Mouse (Mus musculus): ENCODE results near the gene Mpdu1.
A peak's percentile ranks its signal among the peaks of the same experiment; 100 is the strongest.
"Not testable (repeated sequence)": the region's sequence is repeated elsewhere in the genome, so short reads cannot be mapped to it uniquely, and the experiment has no call there.

Gene Mpdu1

DNA sequence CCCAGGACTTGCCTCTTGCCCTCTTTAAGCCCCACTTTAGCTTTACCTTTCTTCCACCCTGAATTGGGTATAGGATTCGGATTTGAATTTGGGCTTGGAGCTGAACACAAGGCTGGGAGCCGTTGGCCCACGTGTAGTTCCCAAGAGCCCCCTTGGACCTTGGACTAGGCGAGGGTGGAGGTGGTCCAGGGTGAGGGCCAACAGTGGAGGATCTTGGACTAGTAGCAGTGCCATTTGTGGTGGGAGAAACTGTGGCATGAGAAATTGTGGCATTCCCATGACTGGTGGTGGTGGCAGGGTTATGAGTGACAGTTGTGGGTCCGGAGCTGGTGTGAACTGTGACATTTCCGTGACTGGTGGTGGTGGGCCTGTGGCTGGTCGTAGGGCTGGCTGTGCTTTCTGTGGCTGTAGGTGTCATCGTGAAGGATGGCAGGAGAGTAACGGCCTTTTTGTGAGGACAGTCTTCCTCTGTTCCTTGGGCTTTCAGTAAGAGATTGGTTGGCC, 3.1 kb upstream of the Mpdu1 start:
- DNase-seq (ENCODE audit: low spot score in 2 of 2), result no peak

DNA sequence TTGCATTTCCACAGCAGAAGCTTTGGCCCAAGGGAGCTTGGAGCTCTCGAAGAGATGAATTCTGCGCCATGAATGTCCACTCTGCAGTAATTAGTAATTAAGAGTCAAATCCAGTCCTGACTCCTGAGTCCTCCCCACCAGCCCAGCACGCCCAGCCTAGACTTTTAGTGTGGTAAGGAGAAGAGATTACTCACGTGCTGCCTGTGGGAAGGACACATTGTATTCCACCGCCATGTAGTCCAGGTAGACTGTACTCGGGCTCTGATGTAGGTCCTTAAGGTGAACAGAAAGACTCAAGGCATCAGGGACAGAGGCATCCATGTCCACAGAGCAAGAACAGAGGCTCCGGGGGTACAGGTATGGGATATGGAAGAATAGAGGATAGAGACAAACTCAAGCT, 2.4 kb upstream of the Mpdu1 start:
- DNase-seq (ENCODE audit: low spot score in 2 of 2), result no peak

DNA sequence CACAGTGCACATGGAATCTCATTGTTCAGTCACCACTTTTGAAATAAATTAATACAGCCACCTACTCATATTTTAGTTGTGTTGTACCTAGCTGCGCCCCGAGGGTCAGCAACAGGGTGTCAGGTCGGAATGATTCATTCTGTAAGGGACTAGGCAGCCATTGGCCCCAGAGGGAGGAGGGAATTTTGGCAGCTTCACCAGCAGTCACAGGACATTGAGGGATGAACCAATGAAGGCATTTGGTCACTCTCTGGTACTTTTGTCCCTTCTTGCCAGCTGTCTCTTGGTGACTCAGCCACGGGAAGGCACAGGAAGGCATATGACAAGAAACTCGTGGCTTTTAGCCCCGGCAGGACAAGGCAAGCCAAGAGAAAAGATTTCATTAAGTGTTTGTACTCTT, 1.4 kb upstream of the Mpdu1 start:
- no peak for DNase-seq (ENCODE audit: low spot score in 2 of 2)

DNA sequence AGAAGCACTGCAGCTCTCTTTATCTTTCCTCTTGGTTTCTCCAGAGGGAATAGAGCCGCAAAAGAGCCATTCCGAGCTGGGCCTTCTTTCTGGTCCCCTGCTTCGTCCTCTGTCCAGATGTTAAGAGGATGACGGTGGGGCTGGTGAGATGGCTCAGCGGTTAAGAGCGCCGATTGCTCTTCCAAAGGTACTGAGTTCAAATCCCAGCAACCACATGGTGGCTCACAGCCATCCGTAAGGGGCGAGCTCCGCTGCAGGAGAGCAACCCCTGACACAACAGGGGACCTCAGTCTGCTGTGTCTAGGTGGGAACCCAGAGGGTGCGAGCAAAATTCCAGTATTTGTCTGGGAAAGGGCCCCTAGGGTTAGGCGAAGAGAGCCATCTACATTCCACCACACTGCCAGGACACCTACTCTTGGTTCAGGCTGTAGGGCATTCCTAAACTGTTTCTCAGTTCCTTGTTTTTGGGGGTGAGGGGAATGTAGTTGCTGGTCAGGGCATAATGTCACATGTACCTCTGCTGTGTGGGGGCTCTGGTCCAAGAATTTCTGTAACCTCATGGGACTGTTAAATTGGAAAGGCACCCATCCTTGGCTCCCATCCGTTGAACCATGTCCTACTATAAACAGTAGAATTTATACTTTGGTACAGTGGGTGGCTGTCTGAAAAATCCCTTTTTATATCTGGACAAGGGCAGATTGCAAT, 677 bp upstream of the Mpdu1 start:
- DNase-seq (ENCODE audit: low spot score in 2 of 2), result no peak

DNA sequence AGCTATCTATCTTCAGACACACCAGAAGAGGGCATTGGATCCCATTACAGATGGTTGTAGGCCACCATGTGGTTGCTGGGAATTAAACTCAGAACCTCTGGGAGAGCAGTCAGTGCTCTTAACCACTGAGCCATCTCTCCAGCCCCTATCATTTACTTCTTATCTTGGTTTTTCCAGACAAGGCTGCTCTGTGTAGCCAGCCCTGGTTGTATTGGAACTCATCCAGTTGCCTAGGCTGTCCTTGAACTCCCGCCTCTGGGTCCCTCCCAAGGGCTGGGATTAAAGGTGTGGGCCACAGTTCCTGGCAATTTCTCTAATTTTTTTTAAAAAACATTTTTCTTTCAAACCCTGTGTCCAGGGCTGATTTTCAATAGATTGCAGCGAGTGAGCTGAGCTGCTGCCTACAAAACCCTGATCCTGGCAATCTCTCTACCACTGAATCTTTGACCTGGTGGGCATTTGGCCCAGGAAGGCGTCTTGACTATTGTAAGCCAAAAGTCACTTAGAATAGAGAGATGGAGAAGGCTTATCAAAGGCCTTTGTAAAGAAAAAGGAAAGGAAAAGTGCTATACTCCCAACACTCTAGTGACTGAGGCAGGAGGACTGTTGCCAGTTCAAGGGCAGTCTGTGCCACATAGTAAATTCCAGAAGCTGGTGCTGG, 1.1 kb downstream of the Mpdu1 start:
- DNase-seq (ENCODE audit: low spot score in 2 of 2), result no peak

DNA sequence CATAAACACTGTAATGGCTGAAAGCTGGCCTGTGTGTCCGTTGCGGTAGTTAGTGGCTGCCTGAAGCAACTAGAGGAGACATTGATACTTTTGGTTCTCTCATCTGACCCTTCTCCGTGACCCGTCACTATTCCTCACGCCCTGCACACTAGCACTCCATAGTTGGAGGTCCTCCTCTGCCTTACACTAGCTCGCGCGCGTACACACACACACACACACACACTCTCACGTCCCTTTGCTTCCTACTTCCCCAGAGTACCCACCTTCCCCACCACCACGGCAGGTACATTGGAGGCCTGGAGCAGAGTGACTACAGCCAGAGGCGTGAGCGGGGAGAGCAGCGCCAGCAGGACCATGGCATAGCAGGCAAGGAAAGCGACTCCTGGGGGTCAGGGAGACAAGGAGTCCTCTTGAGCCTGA, 5.0 kb downstream of the Mpdu1 start:
- no peak for DNase-seq (ENCODE audit: low spot score in 2 of 2)

DNA sequence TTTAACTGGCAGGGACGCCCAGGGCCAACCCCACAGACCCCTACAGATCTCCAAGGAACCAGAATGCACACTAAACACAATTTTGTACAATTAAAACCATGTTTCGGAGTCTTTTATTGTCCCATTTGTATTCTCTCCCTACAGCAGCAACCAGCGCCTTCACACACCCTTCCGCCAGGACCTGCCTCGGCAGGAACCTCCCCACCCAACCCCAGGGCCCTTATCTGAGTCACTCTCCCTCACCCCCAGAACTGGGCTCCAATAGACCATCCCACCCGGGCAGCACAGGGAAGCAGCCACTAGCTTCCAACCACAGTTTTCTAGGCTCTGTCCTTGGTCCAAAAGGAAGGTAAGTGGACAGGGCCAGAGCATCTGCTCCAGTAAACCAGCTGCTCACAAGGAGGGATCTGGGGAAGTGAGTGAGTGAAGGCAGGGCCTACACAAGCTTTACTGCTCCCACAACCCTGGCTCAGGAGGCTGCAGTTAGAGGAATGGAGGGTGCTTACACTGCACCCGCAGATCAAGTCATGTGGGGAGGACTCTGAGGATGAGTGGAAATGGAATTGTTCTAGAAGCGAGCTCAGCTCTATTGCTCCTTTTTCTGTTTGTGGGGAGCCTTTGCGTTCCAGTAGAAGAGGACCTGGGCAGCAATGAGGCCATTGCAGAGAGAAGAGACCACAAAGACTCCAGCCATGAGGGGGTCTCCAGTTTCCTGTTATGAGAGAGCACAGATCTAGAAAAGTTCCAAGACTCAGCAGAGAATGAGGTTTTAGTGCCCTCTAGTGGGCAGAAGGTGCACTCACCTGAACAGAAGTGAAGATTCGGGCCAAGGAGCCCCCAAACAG, 5.6 kb downstream of the Mpdu1 start:
- DNase-seq (ENCODE audit: low spot score in 2 of 2), result peak in 1 of 2 experiments; percentile 49

DNA sequence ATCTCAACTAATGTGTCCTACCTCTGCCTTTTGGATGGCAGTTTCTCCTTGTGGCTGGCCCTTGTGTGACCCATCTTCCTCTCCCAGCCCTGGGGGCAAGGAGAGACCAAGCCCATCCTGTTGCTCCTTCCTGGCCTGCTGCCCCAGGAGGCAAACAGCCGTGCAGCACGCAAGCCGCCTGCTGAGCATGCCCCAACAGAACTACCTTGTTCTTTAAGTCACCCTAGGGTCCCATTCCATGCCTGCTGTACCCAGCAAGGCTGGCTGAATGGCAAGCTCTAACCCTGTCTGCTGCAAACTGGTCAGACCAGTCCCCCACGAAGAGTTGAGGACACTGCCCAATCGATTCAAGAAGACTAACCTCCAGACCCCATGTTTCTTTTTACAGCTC, 6.4 kb downstream of the Mpdu1 start:
- no peak for DNase-seq (ENCODE audit: low spot score in 2 of 2)

DNA sequence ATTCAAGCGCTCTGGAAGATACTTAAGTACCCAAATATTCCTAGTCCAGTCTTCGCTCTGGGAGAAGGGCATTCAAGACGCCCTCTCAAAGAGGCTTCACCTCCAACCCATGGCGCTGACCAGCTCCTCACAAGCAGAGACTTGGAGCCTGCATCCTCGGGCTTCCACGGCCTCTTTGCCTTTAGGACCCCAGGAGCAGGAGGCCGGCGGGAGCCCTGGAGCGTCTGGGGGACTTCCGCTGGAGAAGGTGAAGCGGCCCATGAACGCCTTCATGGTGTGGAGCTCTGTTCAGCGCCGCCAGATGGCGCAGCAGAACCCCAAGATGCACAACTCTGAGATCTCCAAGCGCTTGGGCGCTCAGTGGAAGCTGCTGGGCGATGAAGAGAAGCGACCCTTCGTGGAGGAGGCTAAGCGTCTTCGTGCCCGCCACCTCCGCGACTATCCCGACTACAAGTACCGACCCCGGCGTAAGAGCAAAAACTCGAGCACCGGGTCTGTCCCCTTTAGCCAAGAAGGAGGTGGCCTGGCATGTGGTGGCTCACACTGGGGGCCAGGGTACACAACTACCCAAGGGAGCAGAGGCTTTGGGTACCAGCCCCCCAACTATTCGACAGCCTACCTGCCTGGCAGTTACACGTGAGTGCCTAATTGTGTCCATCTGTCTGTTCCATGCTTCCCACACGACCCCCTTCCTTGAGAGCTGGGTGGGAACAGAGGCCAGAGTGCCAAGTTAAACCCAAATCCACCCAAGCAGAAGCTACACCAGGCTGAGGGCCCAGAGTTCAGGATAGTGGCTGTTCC, 7.0 kb downstream of the Mpdu1 start, which contains the start of gene Sox15:
Gene Sox15 (plus strand): TSS at position 51 of the 801 bp plus-strand sequence.
- peak; percentile 64 to 75 for DNase-seq (ENCODE audit: low spot score in 2 of 2)

DNA sequence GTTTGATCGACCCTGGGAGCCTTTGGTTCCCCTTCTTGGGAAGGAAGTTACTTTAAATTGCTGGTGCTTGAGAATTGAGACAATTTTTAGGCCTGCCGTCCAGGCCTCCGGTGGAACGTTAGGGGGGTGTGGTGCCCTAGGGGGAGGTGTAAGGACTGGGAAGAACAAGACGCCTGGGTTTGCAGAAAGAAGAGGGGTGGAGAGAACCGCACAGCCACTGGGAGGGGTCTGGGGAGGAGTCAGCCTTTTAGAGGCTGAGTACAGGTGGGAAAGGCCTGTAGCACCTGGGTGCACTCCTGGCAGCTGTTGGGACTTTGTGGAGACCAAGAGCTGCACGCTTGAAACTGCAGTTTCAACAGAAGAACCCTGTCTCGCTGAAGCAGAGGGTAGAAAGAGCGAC, 7.7 kb downstream of the Mpdu1 start:
- DNase-seq (ENCODE audit: low spot score in 2 of 2), result no peak

DNA sequence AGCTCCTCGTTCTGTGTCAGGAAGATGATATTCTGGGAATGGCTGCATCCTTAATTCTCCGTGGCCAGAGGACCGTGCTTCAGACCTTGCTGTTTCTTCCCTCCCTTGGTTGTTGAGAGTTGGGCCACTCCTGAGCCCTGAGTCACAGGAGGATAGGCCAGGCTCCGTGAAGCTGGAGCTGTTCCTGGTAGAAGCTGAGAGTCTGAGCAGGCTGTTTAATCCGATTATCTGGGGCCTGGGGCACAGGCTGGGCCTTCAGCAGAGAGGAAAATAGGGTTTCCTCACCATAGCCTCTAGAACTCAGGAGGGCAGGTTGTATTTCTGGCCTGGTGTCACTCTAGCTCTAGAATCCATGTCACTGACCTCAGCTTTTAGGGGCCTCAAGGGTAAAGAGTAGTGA, 9.0 kb downstream of the Mpdu1 start:
- DNase-seq (ENCODE audit: low spot score in 2 of 2), result no peak

DNA sequence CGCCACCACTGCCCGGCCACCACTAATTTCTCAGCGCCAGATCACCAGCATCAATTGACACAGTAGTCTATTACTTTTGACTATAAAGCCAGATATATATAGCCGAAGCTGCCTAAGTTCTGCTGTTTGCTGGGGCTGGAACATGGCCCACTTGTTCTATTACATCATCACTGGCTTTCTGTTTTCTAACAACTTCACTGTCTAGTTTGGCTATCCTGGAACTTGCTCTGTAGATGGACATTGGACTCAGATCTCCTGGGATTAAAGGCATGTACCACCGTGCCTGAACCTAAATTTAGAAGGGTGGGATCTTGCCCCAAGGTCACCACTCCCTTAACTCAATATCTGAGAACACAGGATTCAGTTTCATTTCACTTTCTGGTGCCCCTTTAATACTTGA, 16.6 kb downstream of the Mpdu1 start:
- DNase-seq (ENCODE audit: low spot score in 2 of 2), result no peak

DNA sequence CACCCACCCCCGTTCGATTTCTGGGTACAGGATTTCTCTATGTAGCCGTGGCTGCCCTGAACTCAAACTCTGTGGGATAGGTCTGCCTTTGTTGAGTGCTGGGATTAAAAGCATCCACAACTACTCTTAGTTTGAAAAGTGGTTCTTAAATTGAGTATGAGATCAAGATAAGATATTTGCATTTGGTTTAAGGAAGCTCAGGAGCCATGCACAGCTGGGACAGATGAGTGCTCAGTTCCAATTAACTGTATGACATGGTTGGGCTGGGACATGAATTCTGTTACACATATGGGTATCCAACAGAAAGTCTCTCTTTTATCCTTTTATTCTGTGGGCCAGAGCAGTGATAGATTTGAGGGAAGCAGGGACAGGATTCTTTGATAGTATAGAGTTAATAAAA, 27.0 kb downstream of the Mpdu1 start:
- no peak for DNase-seq (ENCODE audit: low spot score in 2 of 2)

DNA sequence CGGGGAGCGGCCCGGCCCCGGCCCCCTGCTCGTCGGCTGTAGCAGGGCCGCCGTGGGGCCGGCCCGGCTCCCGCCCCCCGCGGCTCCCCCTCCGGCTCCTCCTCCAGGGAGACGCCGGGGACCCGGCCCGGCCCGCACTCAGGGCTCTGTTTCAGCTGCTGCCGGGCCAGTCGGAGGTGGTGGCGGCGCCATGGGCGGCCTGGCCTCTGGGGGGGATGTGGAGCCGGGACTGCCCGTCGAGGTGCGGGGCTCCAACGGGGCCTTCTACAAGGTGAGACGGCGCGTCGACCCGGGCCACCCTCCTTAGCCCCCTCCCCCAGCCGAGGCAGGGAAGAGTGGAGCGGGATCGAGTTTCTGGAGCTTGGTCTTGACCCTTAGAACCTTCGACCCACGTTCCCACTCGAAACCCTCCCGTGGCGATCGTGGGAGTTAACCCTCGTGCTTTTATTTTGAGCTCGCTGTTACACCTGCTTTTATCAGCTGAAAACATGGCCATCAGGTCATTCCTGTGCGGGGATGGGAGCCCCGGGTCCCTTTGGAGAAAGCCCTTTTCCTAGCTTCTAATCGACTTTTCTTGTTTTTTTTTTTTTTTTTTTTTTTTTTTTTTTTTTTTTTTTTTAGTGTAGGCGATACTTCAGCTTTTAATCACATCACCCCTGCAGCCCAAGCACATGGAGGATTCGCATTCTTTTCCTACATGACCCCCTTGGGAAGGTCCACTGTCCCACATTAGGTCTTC, 29.1 kb downstream of the Mpdu1 start:
- no peak for DNase-seq (ENCODE audit: low spot score in 2 of 2)

DNA sequence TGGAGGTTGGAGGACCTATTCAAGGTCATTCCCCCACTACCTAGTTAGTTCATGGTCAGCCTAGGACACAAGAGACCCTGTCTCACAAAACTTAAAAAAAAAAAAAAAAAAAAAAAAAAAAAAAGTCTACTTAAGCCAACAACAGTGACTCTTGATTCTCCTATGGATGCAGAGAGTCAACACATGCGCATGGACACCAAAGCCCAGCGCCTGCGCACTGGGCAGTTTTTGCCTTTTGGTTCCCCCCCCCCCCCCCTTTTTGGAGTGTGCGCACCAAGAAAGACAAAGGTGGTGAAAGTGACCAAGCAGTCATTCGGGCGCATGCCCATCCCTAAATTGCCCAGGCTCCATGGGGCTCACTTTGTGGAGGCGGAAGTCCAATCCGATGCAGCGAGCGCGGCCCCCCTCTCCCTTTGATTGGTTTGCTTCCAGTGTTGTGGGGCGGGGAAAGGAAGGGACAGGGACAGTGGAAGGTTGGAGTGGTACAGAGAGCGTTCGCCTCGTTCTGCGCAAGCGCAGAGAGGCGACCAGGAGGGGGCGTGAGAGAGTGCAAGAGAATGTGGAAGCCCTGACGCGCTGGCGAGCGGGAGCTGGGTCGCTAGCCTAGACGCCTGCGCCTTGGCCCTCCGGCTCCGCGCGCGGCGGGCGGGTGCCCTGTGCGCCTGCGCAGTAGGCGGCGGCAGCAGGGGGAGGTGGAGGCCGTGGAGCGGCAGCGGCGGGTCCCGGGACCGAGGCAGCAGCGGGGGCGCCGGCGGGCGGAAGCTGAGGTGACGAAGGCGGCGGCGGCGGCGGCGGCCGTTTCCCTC, 30.0 kb downstream of the Mpdu1 start, which contains the start of gene Fxr2:
Gene Fxr2 (plus strand): TSS at position 707 of the 806 bp plus-strand sequence.
- peak; percentile 100 for DNase-seq (ENCODE audit: low spot score in 2 of 2)

DNA sequence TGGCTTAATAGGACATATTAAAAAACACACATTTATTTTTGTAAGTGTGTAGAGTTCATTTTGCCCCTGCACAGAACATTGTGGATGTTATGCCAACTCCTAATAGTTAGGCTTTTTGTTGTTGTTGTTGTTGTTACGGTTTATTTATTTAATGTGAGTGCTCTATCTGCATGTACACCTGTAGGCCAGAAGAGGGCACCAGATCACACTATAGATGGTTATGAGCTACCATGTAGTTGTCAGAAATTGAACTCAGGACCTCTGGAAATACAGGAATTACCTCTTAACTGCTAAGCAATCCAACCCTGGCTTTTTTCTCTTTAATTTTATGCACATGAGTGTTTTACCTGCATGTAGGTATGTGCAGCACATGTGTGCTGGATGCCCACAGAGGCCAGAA, 32.6 kb downstream of the Mpdu1 start:
- no peak for DNase-seq (ENCODE audit: low spot score in 2 of 2)

DNA sequence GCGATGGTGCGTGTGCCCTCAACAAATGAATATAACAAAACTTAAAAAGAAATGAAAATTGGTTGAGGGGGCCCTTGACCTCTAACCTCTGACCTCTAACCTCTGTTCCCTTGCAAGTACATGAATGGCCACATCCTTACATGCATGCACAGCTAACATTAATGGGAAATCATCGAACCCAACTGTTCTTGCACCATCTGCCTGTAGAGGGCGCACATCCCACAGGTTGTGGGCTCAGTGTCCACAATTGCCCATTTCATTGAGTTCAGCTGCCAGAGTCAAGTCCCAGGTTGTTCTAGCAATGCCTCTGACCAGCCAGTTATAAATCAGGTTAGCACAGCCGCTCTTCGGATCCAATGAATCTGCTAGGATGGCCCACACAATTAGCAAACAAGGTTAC, 34.2 kb downstream of the Mpdu1 start:
- peak; percentile 63 to 83 for DNase-seq (ENCODE audit: low spot score in 2 of 2)

DNA sequence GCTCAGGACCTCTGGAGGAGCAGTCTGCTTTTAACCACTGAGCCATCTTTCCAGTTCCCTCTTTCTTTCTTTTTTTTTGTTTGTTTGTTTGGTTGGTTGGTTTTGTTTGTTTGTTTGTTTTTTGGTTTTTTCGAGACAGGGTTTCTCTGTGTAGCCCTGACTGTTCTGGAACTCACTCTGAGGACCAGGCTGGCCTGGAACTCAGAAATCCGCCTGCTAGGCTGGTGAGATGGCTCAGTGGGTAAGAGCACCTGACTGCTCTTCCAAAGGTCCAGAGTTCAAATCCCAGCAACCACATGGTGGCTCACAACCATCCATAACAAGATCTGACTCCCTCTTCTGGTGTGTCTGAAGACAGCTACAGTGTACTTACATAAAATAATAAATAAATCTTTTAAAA, 38.1 kb downstream of the Mpdu1 start:
- not testable (repeated sequence) for DNase-seq (ENCODE audit: low spot score in 2 of 2)

DNA sequence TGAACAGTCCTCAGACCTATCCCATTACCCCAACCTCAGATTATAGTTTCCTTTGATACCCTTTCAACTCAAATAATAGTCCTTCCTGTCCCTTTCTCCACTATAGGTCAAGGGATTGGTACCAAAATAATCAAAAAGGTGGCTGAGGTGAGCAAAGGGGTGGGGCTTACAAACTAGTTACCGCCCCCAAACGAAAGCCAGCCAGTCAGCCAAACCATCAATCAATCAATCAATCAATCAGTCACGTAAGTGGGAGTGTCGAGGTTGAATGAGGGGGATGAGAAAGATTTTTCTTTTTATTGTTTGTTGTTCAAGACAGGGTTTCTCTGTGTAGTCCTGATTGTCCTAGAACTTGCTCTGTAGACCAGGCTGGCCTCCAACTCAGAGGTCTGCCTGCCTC, 39.4 kb downstream of the Mpdu1 start:
- DNase-seq (ENCODE audit: low spot score in 2 of 2), result no peak

DNA sequence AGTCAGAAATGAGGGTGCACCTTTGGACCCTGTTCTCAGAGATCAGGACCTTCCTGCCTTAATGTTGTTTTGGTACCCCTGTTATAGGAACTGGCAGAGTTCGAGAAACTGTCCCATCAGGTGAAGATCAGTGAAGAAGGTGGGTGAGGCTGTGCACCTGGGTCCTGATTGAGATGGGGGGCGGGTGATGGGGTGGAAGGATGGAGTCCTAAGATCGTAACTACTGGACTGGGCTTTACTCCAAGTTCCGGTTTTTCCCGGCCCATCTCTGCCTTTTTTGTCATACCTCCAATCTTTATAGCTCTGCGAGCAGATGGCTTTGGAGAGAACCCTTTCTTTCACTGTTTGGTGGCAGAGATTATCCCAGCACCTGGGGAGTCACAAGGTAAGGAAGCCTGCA, 40.0 kb downstream of the Mpdu1 start:
- no peak for DNase-seq (ENCODE audit: low spot score in 2 of 2)
